Mouse (Mus musculus): Measurements from ENCODE around the gene Ggt7. TPM values are rescaled to one million over a fixed set of nuclear protein-coding genes. Genes with fewer than 3 reads are reported as not detected.
"Not testable (repeated sequence)": the region's sequence is repeated elsewhere in the genome, so short reads cannot be mapped to it uniquely, and the experiment has no call there.

The Ggt7 gene
- polyA plus RNA-seq, 1 experiment from 2014 or later: 2.3 TPM

DNA sequence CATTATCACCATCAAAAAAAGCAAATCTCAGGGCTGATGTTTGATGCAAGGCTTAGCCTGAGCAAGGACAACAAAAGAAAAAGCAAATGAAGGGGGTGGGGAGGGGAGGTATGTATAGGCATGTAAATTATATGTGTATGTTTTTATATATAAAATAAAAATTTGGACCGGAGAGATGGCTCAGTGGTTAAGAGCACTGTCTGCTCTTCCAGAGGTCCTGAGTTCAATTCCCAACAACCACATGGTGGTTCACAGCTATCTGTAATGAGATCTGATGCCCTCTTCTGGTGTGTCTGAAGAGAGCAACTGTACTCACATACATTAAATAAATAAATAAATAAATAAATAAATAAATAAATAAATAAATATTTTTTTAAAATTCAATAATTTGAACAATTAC lies 70.1 kb downstream of the Ggt7 start:
- DNase-seq (ENCODE audit: low spot score); ATAC-seq (ENCODE audit: insufficient number of reproducible peaks, low FRiP score, low TSS enrichment, low read depth); H3K4me2 ChIP-seq (ENCODE audit: low read depth, severe bottlenecking); H3K27ac ChIP-seq (replicated peaks; ENCODE audit: low read depth, low read length); H3K27me3 ChIP-seq (ENCODE audit: control insufficient read depth, insufficient read depth, low read length); H3K4me1 ChIP-seq (ENCODE audit: control insufficient read depth, insufficient read depth, low read length); H3K4me3 ChIP-seq (ENCODE audit: low read depth, low read length); H3K9ac ChIP-seq (ENCODE audit: low read length); H3K9me3 ChIP-seq (ENCODE audit: control insufficient read depth, low read length); H3K36me3 ChIP-seq (ENCODE audit: control insufficient read depth, insufficient read depth, low read length): not testable (repeated sequence)
- WGBS: 98% methylated on average over 1 of the region's 1 CpGs

DNA sequence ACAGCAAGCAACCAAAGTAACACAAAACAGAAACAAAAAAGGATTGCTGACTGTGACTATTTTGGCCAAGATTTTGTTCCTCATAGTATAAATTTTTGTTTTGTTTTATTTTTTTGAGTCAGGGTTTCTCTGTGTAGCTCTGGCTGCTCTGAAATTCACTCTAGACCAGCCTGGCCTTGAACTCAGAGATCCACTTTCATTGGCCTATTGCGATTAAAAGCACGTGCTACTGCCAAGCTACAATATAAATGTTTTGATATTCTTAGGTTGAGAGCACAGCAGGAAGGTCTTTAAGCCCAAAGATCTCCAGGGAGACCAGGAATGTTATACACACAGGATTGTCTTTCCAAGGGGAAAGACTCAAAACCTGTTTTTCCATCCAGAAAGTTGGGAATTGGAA lies 74.6 kb downstream of the Ggt7 start:
- Histone ChIP-seq H3K9me3 (ENCODE audit: control insufficient read depth, low read length) (no peaks in the 10 kb centered on the region), H3K9ac (ENCODE audit: low read length) (no peak overlapping the region), H3K36me3 (ENCODE audit: control insufficient read depth, insufficient read depth, low read length) (no peaks in the 10 kb centered on the region), H3K4me1 (ENCODE audit: control insufficient read depth, insufficient read depth, low read length) (no peaks in the 10 kb centered on the region), H3K27me3 (ENCODE audit: control insufficient read depth, insufficient read depth, low read length) (no peaks in the 10 kb centered on the region), H3K4me2 (ENCODE audit: low read depth, severe bottlenecking) (no peak overlapping the region), H3K4me3 (ENCODE audit: low read depth, low read length) (no peak overlapping the region), H3K27ac (replicated peaks; ENCODE audit: low read depth, low read length) (no peak overlapping the region)
- WGBS: 86% methylated on average over 2 of the region's 2 CpGs
- DNase-seq (ENCODE audit: low spot score) (no peak), ATAC-seq (ENCODE audit: insufficient number of reproducible peaks, low FRiP score, low TSS enrichment, low read depth) (no peak)

DNA sequence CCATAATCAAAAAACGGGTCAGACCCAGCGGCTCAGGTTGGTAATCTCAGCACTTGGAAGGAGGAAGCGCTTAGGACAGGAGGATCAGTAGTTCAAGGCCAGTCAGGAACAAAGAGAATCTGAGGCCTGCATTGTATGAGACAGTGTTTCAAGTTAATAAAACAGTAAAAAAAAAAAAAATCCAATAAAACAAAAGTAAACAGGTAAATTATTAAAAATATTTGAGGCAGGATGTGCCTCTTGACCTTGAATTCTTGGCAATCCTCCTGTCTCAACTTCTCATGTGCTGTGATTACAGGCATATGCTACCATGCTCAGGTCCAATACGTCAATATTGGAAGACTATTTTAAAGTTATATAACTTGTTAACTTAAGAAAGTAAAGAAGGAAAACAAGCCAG lies 75.1 kb downstream of the Ggt7 start:
- Histone ChIP-seq H3K9ac (ENCODE audit: low read length) (no peak overlapping the region), H3K4me1 (ENCODE audit: control insufficient read depth, insufficient read depth, low read length) (no peaks in the 10 kb centered on the region), H3K4me3 (ENCODE audit: low read depth, low read length) (no peak overlapping the region), H3K36me3 (ENCODE audit: control insufficient read depth, insufficient read depth, low read length) (no peaks in the 10 kb centered on the region), H3K27me3 (ENCODE audit: control insufficient read depth, insufficient read depth, low read length) (no peaks in the 10 kb centered on the region), H3K27ac (replicated peaks; ENCODE audit: low read depth, low read length) (no peak overlapping the region), H3K4me2 (ENCODE audit: low read depth, severe bottlenecking) (no peak overlapping the region), H3K9me3 (ENCODE audit: control insufficient read depth, low read length) (no peaks in the 10 kb centered on the region)
- ATAC-seq (ENCODE audit: insufficient number of reproducible peaks, low FRiP score, low TSS enrichment, low read depth) (no peak), DNase-seq (ENCODE audit: low spot score) (no peak)
- WGBS: 65% methylated on average over 4 of the region's 4 CpGs

Other genes with a start within 250 kb of the Ggt7 start
- gene Map1lc3a, start 241.9 kb downstream of the Ggt7 start, polyA plus RNA-seq (2014; fragmentation: Nextera tagmentation; extraction: Ambion mirVana): 114 and 116 TPM in 2 replicates
- gene Pigu, start 160.8 kb downstream of the Ggt7 start, polyA plus RNA-seq (2014; fragmentation: Nextera tagmentation; extraction: Ambion mirVana): 53.4 and 56.0 TPM in 2 replicates
- 17.5 and 19.3 TPM in 2 replicates for gene Trp53inp2, start 137.2 kb downstream of the Ggt7 start, polyA plus RNA-seq (2014; fragmentation: Nextera tagmentation; extraction: Ambion mirVana)
- gene Ncoa6, start 44.3 kb downstream of the Ggt7 start, polyA plus RNA-seq (2014; fragmentation: Nextera tagmentation; extraction: Ambion mirVana): 31.0 and 35.7 TPM in 2 replicates
- 9.2 and 10.7 TPM in 2 replicates for gene Acss2, start 289 bp downstream of the Ggt7 start, polyA plus RNA-seq (2014; fragmentation: Nextera tagmentation; extraction: Ambion mirVana)
- 22.8 and 24.2 TPM in 2 replicates for gene Gss, start 74.6 kb upstream of the Ggt7 start, polyA plus RNA-seq (2014; fragmentation: Nextera tagmentation; extraction: Ambion mirVana)
- gene Myh7b, start 93.0 kb upstream of the Ggt7 start, polyA plus RNA-seq (2014; fragmentation: Nextera tagmentation; extraction: Ambion mirVana): 0.67 and 0.99 TPM in 2 replicates
- gene Trpc4ap, start 174.1 kb upstream of the Ggt7 start, polyA plus RNA-seq (2014; fragmentation: Nextera tagmentation; extraction: Ambion mirVana): 142 and 143 TPM in 2 replicates
- 21.5 and 24.9 TPM in 2 replicates for gene Edem2, start 211.2 kb upstream of the Ggt7 start, polyA plus RNA-seq (2014; fragmentation: Nextera tagmentation; extraction: Ambion mirVana)
- gene Gm17581, start 217.6 kb upstream of the Ggt7 start, polyA plus RNA-seq (2014; fragmentation: Nextera tagmentation; extraction: Ambion mirVana): not detected in 2 replicates
- 2.7 and 3.6 TPM in 2 replicates for gene Procr, start 232.9 kb upstream of the Ggt7 start, polyA plus RNA-seq (2014; fragmentation: Nextera tagmentation; extraction: Ambion mirVana)